Mouse (Mus musculus): ENCODE measurements around the gene Prss33.
"Not testable (repeated sequence)": the region's sequence is repeated elsewhere in the genome, so short reads cannot be mapped to it uniquely, and the experiment has no call there.

The Prss33 gene

DNA sequence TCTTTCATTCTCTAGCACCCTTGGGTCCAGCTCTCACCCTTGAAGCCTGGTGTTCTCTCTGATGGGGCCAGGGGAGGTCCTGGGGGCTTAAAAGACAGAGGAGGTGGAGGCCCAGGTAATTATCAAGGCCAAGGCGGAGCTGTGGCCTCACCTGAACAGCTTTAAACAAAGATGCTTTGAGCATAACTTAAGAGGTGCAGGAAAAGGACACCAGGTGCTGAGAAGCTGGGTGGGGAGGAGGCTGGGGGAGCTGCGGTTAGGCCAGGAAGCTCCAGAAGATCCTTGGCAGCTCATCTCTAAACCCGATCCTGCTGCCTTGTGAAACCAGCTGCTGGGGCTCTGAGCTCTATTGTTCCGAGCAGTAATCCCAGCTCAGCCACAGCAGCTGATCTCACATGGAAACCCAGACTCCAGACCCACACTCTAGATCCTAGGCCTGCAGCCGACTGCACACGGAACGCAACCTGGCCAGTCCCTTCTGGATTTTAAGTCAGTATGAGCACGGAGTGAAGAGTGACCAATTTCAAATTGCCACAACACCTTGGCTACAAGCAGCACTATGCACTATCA, at the start of gene Prss33:
Gene Prss33 (minus strand): TSS at position 51 of the 570 bp plus-strand sequence.
- in situ Hi-C loops (cut with MboI, MseI), result no loop called here

DNA sequence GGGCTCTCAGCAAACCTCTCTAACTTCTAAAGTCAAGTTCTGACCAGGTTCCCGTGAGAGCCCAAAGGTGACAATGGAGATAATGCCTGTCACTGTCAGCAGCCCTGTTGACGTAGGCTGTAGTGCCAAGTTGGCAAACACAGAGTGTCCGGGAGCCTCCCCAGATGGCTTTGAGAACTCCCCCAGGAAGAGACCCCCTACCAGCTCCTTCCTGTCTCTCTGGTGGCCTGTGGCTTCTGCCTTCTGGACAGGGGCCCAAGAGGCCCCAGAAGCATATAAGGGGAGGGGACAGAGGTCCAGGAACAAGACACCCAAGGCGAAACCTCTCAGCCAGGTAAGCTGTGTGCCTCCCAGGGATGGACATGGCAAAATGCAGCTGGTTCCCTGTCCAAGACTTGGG, 44.7 kb upstream of the Prss33 start, which contains the start of the genes Dcpp1 and Dcpp2:
Gene Dcpp1 (plus strand): TSS at position 301 of the 400 bp plus-strand sequence.
Gene Dcpp2 (plus strand): TSS at position 305 of the 400 bp plus-strand sequence.
- in situ Hi-C loops (cut with MboI, MseI), result not testable (repeated sequence)

DNA sequence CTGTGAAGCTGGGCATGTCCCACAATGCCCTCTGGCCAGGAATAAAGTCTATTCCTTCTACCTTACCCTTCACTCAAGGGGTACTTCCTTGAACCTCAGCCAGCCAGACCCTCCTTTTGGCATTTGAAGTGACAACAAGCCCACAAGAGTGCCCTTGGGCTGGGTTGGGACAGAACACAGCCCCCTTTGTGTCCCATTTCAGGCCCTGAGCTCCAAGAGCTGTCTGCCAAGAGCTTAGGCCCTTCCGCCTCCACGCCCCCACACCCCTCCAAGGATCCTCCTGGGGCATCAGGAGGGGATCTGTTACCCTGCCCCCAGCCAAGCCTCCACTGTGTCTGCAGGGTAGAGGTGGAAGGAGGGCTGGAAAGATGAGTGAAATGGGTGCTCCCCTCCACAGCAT, 41.3 kb upstream of the Prss33 start:
- in situ Hi-C loops (cut with MboI, MseI), result loop anchor here (5.0 kb wide), 1 partner anchor 40 kb away; the partner anchor contains the start of gene Dcpp3

DNA sequence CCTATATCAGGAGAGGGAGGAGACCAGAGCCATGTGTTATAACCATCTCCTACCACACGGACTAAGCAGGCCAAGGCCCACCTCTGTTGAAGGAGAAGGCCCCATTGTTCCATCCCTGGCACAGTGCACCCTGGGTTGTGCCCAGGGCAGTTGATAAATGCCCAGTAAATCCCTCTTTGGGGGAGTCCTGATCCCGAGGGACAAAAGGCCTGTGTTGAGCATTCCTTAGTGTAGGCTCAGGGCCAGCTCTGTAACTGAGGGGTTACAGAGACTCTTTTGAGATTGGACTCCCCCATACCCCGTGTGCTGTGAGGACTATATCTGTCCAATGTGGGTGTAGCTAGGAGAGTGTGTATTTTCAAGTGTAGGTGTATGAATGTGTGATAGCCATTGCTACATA, 40.9 kb upstream of the Prss33 start:
- in situ Hi-C loops (cut with MboI, MseI), result loop anchor here (5.0 kb wide), 1 partner anchor 41 kb away; the partner anchor contains the start of gene Dcpp3

DNA sequence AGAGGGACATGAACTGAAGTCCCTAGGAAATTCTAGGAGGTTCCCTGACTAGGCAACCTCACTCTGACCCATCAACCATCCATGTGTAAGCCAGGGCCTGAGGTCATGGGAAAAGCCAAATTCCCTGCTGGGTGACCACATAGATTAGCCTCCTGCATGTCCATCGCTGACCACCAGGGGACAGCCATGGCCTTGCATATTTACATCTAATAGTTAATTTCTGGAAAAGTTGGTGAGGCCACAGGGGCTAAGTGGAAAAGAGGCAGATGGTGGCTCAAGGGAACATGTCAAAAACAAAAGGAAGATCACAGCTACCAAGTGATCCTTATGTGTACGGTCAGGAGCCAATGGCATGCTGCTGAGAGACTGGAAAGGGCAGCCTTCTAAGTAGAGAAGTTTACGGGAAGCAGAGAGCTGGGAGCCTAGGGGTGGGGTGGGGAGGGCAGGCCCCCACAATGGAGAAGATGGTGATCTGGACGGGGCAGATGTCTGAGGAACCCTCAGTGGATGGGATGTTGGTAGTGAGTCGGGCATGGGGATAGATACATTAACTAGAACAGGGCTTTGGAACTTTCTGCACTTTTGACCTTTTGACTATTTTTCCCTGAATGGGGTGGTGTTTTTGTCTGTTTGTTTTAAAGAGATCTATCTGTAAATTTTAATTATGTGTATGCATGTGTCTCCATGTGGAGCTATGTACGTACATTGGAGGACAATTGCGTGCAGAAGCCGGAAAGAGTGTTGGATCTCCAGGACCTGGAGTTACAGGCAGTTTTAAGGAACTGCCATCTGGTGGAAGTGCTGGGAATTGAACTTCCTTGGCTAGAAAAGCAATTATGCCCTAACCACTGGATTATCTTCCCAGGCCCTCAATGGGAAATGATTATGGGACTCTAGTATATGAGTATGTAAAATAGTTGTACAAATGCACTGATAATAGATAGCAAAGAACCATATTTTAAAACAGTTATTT, 38.3 kb upstream of the Prss33 start:
- in situ Hi-C loops (cut with MboI, MseI), result no loop called here

DNA sequence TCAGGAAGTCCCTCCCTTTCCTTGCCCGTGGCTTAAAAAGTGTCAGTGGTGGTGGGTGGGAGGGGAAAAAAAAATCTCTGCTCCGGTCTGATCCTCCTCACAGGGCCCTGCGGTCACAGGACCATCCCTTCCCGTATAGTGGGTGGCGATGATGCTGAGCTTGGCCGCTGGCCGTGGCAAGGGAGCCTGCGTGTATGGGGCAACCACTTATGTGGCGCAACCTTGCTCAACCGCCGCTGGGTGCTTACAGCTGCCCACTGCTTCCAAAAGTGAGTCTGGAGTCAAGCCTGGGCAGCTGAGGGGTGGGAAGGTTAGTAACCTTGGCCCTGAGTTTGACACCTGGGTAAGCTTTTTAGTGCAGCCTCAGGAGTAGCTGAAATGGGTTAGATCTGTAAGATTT, 32.7 kb upstream of the Prss33 start:
- in situ Hi-C loops (cut with MboI, MseI), result no loop called here

DNA sequence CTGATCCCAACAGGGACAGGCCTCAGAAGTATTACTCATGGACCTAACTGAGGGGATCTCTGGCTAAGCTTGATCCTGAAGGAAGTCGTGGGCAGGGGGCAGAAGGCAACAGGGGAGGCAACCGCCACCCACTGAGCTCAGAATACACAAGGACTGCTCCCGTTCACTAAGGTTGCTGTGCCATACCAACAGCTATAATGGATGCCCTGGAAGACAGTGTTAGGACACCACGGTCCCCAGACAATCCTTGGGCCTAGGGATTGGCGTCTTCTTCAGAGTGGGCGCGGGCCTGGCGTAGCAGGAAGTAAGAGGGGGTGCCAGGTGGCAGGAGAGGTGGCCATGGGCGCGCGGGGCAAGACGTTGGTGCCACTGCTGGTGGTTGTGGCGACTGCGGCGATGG, 31.9 kb upstream of the Prss33 start, which contains the start of gene Prss21:
Gene Prss21 (plus strand): TSS at position 301 of the 400 bp plus-strand sequence.
- in situ Hi-C loops (cut with MboI, MseI), result no loop called here

DNA sequence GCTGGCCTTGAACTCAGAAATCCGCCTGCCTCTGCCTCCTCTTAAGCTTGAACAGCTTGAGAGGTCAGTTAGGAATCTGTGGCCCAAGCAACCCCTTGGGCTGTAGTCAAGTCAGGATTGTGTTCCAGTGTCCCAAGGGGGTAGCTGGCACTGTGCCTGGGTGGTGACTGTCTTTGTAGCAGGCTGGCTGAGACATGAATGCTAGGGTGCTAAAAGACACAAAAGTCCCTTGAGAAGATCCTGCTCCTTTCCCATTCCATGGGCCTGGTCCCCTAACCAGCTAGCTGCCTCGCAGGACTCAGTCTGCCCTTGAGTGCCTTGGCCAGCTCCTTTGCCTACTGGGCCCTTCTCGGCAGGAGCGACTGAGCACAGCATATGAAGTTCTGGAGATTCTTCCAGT, 27.1 kb upstream of the Prss33 start:
- in situ Hi-C loops (cut with MboI, MseI), result no loop called here

DNA sequence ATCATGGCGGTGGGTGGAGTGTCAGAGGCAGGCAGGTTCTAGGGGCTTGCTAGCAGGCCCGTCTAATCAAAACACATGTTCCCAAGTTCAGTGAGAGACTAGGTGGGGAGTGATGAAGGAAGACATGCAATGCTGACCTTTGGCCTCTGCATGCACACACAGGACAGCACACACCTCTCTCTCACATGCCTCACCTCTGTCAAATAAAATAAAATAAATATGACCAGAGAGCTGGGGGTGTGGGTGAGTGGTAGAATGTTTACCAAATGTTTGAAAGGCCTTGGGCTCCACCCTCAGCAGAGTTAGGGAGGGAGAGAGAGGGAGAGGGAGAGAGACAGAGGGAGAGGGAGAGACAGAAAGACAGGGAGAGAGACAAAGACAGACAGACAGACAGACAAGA, 22.1 kb upstream of the Prss33 start:
- in situ Hi-C loops (cut with MboI, MseI), result loop anchor here (5.0 kb wide), 1 partner anchor 99 kb away; the partner anchor contains the start of gene Sbpl

DNA sequence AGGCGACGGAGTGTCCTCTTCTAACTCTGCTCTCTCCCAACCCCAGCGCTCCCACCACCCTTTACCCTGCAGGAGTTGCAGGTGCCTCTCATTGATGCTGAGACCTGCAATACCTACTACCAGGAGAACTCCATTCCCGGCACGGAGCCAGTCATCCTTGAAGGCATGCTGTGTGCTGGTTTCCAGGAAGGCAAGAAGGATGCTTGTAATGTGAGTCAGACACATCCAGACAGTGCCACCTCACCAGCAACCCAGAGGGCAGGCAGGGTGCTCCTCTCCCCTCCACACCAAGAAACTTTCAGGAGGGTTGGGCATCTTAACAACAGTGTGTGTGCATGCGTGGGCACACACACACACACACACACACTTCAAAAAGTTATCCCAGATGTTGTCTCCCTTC, 21.3 kb upstream of the Prss33 start:
- in situ Hi-C loops (cut with MboI, MseI), result loop anchor here (5.0 kb wide), 1 partner anchor 100 kb away; the partner anchor contains the start of gene Sbpl

DNA sequence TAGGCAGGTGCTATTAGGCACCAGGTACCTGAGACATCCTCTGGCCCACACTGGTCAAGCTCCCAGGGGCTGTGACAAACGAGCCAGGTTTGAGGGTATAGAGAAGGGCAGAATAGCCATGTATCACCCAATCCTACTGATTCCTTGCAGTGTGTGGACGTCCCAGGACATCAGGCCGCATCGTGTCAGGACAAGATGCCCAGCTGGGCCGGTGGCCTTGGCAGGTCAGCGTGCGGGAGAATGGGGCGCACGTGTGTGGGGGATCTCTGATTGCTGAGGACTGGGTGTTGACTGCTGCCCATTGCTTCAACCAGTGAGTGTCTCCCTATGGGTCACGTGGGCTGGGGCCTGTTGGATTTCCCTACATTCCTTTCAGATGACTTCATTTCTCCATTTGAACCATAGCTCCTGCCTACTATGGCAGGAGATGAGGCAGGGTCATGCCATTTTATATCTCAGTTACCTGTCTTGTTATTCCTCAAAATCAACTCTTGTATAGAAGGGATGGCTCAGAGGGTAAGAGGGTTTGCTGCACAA, 18.4 kb upstream of the Prss33 start:
- in situ Hi-C loops (cut with MboI, MseI), result loop anchor here (5.0 kb wide), 1 partner anchor 77 kb away; no protein-coding TSS in a partner anchor

DNA sequence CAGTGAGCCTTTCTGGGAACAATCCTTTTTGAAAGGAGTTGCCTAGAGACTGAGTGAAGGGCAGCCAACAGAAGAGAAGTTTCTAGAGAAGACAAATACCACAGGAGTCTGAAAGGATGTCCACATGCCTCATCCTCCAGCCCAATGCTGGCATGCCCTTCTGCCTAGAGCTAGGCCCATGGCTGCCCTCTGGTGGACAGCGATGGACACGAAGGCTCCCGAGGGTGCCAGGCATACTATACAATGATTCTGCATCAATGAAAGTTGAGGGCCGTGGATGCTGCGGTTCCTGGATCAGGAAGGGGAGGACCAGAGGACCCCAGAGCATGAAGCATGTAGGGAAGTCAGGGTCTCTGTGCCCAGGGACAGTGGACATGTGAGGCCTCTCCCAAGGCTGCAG, 17.4 kb upstream of the Prss33 start:
- in situ Hi-C loops (cut with MboI, MseI), result loop anchor here (5.0 kb wide), 1 partner anchor 76 kb away; no protein-coding TSS in a partner anchor

DNA sequence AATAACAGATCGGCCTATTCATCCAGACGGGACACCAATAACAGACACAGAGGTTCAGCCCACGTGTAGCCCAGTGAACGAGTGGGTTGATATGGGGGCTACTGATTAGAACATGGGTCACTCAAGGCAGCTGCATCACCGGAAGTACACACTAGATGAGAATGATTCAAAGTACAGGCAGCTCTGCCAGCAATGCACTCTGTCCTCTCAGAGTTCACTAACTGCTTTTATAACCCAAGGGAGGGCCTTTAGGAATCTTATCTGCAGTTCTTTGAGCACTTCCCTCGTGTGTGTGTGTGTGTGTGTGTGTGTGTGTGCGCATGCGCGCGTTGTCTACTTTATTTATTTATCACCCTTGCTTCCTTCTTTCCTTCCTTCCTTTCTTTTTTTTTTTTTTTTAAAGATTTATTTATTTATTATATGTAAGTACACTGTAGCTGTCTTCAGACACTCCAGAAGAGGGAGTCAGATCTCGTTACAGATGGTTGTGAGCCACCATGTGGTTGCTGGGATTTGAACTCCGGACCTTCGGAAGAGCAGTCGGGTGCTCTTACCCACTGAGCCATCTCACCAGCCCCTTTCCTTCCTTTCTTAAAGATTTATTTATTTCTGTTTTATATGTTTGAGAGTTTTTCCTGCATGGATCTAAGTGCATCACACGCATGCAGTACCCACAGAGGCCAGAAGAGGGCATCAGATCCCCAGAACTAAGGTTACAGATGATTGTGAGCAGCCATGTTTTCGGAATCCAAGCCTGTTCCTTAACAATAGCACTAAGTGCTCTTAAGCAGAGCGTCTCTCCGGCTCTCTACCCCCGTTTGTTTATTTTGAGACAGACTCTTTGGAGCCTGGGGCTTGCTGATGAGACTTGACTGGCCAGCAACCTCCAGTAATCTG, 15.2 kb upstream of the Prss33 start:
- in situ Hi-C loops (cut with MboI, MseI), result loop anchor here (5.0 kb wide), 1 partner anchor 74 kb away; no protein-coding TSS in a partner anchor

DNA sequence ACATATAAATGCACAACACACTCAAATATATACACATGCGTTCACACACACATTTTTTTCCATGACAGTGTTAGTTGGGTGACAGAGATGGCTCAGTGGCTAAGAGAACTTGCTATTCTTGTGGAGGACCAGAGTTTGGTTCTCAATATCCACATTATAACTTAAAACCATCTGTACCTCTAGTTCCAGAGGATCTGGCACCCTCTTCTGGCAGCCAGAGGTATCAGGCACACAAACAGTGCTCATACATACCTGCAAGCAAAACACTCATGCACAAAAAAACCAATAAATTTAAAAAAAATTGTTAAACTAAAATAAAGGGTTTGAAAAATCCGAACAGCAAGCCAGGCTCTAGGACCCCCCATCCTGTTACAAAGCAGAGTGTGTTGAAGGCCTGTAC, 14.2 kb upstream of the Prss33 start:
- in situ Hi-C loops (cut with MboI, MseI), result loop anchor here (5.0 kb wide), 1 partner anchor 73 kb away; no protein-coding TSS in a partner anchor

DNA sequence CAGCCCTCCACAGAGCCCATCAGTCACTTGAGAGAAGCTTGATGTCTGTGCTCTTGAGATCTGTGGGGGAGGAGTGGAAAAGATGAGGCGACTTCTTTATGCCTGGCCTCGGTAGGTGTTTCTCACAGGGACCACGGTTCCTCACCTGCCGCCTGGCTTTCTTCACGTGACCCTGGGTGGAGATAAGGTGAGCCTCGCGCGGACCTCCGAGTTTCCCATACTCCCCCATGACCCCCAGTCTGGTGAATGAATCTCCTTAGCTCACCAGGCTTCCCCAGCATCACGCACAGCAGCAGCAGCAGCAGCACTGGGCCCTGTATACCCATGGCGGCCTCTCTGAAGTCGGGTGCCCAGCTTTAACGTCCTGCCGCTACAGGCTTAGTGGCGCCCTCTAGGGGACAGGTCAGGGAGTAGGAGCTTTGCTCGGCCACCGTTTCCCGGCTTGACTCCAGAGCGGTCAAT, 8.0 kb upstream of the Prss33 start, which contains the start of the genes Prss32 and Prss41:
Gene Prss32 (plus strand): TSS at position 44 of the 462 bp plus-strand sequence.
Gene Prss41 (minus strand): TSS at position 361 of the 462 bp plus-strand sequence.
- in situ Hi-C loops (cut with MboI, MseI), result loop anchor here (5.0 kb wide), 1 partner anchor 92 kb away; no protein-coding TSS in a partner anchor

DNA sequence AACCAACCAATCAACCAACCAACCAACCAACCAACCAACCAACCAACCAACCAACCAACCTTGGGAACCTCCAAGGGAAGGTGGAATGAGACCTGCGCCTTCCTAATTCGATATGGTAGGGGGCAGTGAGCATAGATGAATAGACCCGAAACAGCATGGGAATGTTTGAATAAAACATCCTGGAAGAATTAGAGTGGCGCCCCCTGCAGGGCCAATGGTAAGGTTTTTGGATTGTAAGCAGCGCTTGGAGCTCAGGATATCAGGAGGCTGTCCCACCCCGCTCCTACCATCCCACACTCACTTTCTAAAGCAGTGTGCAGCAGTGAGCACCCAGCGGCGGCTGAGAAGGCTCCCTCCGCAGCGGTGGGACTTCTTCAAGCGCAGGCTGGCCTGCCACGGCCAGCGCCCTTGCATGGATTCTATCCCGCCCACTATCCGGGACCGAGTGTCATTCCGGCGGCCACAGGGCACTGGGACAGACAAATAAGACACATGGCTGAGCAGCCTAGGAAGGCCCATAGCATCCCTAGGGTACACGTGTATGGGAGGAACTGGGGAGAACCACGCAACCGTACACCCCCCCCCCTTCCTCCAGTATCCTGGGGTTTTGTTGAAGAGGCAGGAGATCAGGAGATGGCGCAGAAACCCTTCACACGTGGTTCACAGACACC, 7.4 kb upstream of the Prss33 start:
- in situ Hi-C loops (cut with MboI, MseI), result loop anchor here (5.0 kb wide), 1 partner anchor 91 kb away; no protein-coding TSS in a partner anchor

DNA sequence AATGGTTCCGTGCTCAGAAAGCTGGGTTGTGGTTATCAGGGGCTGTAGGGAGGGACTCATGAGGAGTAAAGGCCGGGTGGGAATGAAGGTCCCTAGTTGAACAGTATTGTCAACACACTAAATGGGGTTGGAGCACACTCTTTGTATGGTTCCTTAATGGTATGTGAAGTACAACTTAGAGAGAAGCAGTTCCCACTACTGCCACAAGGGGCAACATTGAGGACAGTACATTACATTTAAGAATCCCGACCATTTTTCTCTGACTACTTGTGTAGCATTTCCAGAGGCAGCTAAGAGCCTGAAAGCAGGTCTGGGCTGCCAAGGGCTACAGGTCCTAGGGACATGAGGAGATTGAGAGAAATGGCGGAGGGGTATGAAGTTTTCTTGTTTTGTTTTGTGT, 5.3 kb upstream of the Prss33 start:
- in situ Hi-C loops (cut with MboI, MseI), result loop anchor here (5.0 kb wide), 1 partner anchor 89 kb away; no protein-coding TSS in a partner anchor

DNA sequence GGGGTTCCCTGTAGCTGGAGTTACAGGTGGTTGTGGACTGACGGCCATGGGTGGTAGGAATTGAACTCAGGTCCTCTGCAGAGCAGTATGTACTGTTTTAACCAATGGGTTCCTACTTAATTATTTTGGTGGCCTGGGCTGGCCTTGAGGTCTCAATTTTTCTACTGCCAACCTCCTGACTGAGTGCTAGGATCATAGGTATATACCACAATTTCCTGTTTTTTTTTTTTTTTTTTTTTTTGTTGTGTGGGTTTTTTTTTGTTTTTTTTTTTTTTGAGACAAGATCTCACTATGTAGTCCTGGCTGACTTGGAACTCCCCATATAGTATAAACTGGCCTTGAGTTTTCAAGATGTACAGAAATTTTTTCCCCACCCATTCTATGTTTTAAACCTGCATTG, 4.7 kb downstream of the Prss33 start:
- in situ Hi-C loops (cut with MboI, MseI), result no loop called here

DNA sequence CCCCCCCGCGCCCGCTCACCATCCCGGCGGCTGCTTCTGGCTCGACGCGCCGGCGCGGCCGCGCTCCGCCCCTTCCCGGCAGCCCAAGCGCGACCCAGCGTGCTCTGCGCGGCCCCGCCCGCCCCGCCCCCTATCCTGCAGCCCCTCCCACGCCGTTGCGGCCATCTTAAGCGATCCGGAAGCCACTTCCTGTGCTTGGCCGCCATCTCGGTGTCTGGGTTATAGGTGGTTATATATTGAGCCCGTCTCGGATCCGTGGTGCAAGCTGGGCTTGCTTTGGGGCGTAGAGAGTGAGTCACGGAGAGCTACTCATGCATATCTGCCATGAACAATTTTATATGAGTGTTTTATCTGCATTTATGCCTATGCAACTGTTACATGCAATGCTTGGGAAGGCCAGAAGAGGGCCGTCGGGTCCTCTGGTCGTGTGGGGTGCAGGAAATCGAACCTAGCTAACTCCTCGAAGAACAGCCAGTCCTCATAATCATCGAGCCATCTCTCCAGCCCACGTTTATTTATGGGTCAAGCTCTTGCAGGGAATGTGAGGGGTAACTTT, 6.7 kb downstream of the Prss33 start, which contains the start of gene Elob:
Gene Elob (minus strand): TSS at position 73 of the 556 bp plus-strand sequence.
- in situ Hi-C loops (cut with MboI, MseI), result loop anchor here (10.0 kb wide), 1 partner anchor 54 kb away; the partner anchor contains the start of gene Flywch1
